Mouse (Mus musculus) intestine, embryonic 14.5 days (tissue): ENCODE measurements around the gene Anapc15-ps. TPM values are rescaled to one million over a fixed set of nuclear protein-coding genes. Genes with fewer than 3 reads are reported as not detected.
A peak's percentile ranks its signal among the peaks of the same experiment; 100 is the strongest.

Experiments used
- ATAC-seq: fragments of 200-750 bp; cut with Nextera tagmentation; replicated peaks from 2 replicates; pipeline ENCODE4 v1.8.0; 2017; ENCODE audit warnings: low read depth, moderate number of reproducible peaks, moderate TSS enrichment, moderate library complexity; ENCODE audit not compliant: low FRiP score, low TSS enrichment
- DNase-seq: peaks from one replicate; pipeline ENCODE4 v3.0.0-alpha.2; 2018; ENCODE audit warnings: low spot score
- H3K27ac ChIP-seq: fragments of 300-500 bp; sonication (generic); 2 replicates; pipeline ENCODE4 v1.5.1; 2014; ENCODE audit warnings: low read depth, mild to moderate bottlenecking, control low read depth
- H3K27me3 ChIP-seq: fragments of 300-500 bp; sonication (generic); replicated peaks from 2 replicates; pipeline ENCODE4 v1.6.1; 2014; ENCODE audit warnings: low read length, control low read depth; ENCODE audit not compliant: control insufficient read depth, insufficient read depth
- H3K36me3 ChIP-seq: fragments of 300-500 bp; sonication (generic); 2 replicates; pipeline ENCODE4 v1.6.1; 2014; ENCODE audit warnings: low read length, control low read depth; ENCODE audit not compliant: control insufficient read depth, insufficient read depth
- H3K4me1 ChIP-seq: fragments of 300-500 bp; sonication (generic); replicated peaks from 2 replicates; pipeline ENCODE4 v1.6.1; 2014; ENCODE audit warnings: low read length, control low read depth, mixed read lengths; ENCODE audit not compliant: control insufficient read depth, insufficient read depth
- H3K4me2 ChIP-seq: fragments of 300-500 bp; sonication (generic); 2 replicates; pipeline ENCODE4 v1.6.1; 2014; ENCODE audit warnings: low read length
- H3K4me3 ChIP-seq: fragments of 300-500 bp; sonication (generic); 2 replicates; pipeline ENCODE4 v1.5.1; 2014; ENCODE audit warnings: low read depth, low read length, control low read depth, mixed read lengths
- H3K9ac ChIP-seq: fragments of 300-500 bp; sonication (generic); 2 replicates; pipeline ENCODE4 v1.6.1; 2014; ENCODE audit warnings: mild to moderate bottlenecking, low read length
- H3K9me3 ChIP-seq: fragments of 300-500 bp; sonication (generic); 2 replicates; pipeline ENCODE4 v1.6.1; 2016; ENCODE audit warnings: low read length, control low read depth; ENCODE audit not compliant: control insufficient read depth
- WGBS: fragments of 180-500 bp; shearing (Covaris S2); extraction: QIAGEN DNeasy Blood & Tissue Kit; methylation state at CpG from one replicate; pipeline ENCODE4 v1.1.7; 2014; 5-methylcytosine and 5-hydroxymethylcytosine counted together
- polyA plus RNA-seq: library from polyadenylated mRNA; unstranded; fragments of >200 nt; fragmentation: Nextera tagmentation; extraction: Ambion mirVana; gene quantifications from 2 replicates; pipeline ENCODE4 v1.2.1, GENCODE M21; 2014

Anapc15-ps gene
- polyA plus RNA-seq, 1 experiment from 2014 or later = not detected

DNA sequence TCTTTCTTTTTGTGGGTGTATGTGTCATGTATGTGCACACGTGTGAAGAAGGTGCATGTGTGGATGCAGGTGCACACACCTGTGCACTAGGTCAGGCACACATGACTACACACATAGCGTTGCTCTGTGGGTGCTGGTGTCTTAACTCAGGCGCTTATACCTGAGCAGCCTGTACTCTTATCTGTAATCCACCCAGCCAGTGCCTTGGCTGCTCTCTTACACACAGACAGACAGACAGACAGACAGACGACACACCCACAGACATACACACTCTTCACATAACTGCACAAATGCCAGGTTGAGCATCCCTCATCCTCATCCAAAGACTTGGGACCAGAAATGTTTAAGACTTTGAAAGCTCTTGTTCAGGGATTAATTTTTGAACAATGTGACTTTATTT is 12.8 kb upstream of the Anapc15-ps start:
- DNase-seq (no peak), ATAC-seq (no peak)
- H3K4me3 ChIP-seq = no peak overlapping the region
- H3K4me2 ChIP-seq = no peak overlapping the region
- no peak overlapping the region for H3K9ac ChIP-seq
- 89% methylated on average over 4 of the region's 4 CpGs for WGBS
- H3K27me3 ChIP-seq = no peaks in the 10 kb centered on the region
- no peaks in the 10 kb centered on the region for H3K9me3 ChIP-seq
- H3K27ac ChIP-seq = no peak overlapping the region
- no peaks in the 10 kb centered on the region for H3K36me3 ChIP-seq
- no peaks in the 10 kb centered on the region for H3K4me1 ChIP-seq

- Histone ChIP-seq H3K9me3 (no peaks in the 10 kb centered on the region), H3K9ac (no peak overlapping the region), H3K27ac (no peak overlapping the region), H3K36me3 (no peaks in the 10 kb centered on the region), H3K4me1 (peaks cover 3% of the 10 kb centered on the region; the same call in 1 of the 2 replicates), H3K27me3 (no peaks in the 10 kb centered on the region), H3K4me2 (no peak overlapping the region), H3K4me3 (no peak overlapping the region)
- ATAC-seq = no peak
- no peak for DNase-seq
- WGBS = 51% methylated on average over 15 of the region's 15 CpGs
Measured at GRCm38 (mm10) chr10:95684782-95685555, 11.7 kb upstream of the Anapc15-ps start.

DNA sequence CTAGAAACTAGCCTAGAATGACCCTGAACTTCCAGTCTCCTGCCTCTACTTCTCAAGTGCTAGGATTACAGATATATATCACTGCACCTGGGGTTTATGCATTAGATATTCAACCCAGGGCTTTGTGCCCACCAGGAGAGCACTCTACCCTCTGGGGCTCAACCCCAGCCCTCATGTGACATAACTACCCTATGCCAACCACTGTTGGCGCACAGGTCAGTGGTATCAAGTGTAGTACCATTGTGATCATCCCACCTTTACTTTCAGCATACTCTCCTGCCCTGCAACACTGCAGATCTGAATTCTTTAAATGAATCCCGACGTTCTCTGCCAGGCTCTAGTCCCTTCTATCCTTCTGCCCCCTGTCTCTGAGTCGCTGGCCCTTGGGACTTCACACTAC is 11.0 kb upstream of the Anapc15-ps start:
- Histone ChIP-seq H3K4me1 (peaks cover 3% of the 10 kb centered on the region; the same call in 1 of the 2 replicates), H3K27me3 (no peaks in the 10 kb centered on the region), H3K4me2 (no peak overlapping the region), H3K27ac (no peak overlapping the region), H3K9ac (no peak overlapping the region), H3K36me3 (no peaks in the 10 kb centered on the region), H3K9me3 (no peaks in the 10 kb centered on the region), H3K4me3 (no peak overlapping the region)
- DNase-seq (no peak), ATAC-seq (no peak)
- 96% methylated on average over 4 of the region's 4 CpGs for WGBS

DNA sequence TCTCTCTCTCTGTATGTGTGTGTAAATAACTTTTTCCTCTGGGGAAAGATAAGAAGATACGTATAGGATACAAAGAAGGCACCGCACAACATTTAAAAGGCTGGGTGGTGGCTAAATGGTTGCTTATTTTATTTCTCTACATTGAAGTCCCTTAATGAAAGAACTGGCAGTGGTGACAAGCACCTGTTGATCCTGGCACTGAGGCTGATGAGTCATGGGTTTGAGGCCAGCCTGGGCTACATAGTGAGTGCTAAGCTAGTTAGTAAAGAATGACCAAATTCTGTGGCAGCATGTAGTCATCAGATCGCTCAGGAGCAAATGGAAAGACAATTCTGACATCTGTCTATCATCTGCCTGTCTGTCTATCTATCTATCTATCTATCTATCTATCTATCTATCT is 10.5 kb upstream of the Anapc15-ps start:
- DNase-seq = no peak
- ATAC-seq = no peak
- 94% methylated on average over 3 of the region's 3 CpGs for WGBS
- no peaks in the 10 kb centered on the region for H3K9me3 ChIP-seq
- no peak overlapping the region for H3K27ac ChIP-seq
- no peaks in the 10 kb centered on the region for H3K36me3 ChIP-seq
- no peak overlapping the region for H3K4me2 ChIP-seq
- H3K27me3 ChIP-seq = no peaks in the 10 kb centered on the region
- H3K4me1 ChIP-seq = peaks cover 3% of the 10 kb centered on the region; the same call in 1 of the 2 replicates
- no peak overlapping the region for H3K4me3 ChIP-seq
- H3K9ac ChIP-seq = no peak overlapping the region

DNA sequence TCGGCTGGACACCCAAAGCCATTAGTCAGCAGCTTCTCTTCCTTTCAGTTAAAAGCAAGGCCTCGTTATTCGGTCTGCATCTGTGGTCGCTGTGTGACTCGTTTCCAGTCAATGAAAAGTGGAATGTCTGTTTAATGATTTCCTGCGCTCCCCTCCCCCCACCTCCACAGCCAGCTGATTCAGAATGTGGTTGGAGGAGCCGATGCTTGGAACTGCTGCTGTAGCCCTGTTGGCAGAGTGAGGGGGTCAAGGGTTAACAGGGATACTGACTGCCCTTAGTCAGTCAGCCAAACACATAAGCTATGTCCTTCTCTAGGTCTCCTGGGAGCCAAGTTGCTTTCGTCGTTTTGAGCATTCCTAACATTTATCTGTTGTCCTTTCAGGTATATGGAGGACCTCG is 9.7 kb upstream of the Anapc15-ps start:
- Histone ChIP-seq H3K27ac (no peak overlapping the region), H3K9ac (no peak overlapping the region), H3K36me3 (no peaks in the 10 kb centered on the region), H3K4me1 (peaks cover 3% of the 10 kb centered on the region; the same call in 1 of the 2 replicates), H3K9me3 (no peaks in the 10 kb centered on the region), H3K27me3 (no peaks in the 10 kb centered on the region), H3K4me2 (no peak overlapping the region), H3K4me3 (no peak overlapping the region)
- WGBS = 62% methylated on average over 10 of the region's 10 CpGs
- no peak for ATAC-seq
- DNase-seq = no peak

GRCm38 (mm10) chr10:95682091-95682740 is 9.0 kb upstream of the Anapc15-ps start:
- Histone ChIP-seq H3K4me3 (no peak overlapping the region), H3K4me1 (peaks cover 7% of the 10 kb centered on the region), H3K36me3 (no peaks in the 10 kb centered on the region), H3K9me3 (no peaks in the 10 kb centered on the region), H3K4me2 (no peak overlapping the region), H3K27me3 (no peaks in the 10 kb centered on the region), H3K9ac (no peak overlapping the region), H3K27ac (no peak overlapping the region)
- DNase-seq (no peak), ATAC-seq (no peak)
- 86% methylated on average over 9 of the region's 9 CpGs for WGBS

GRCm38 (mm10) chr10:95681481-95681880 is 8.2 kb upstream of the Anapc15-ps start:
- H3K27ac ChIP-seq = no peak overlapping the region
- 81% methylated on average over 4 of the region's 4 CpGs for WGBS

GRCm38 (mm10) chr10:95681058-95681440 is 7.8 kb upstream of the Anapc15-ps start:
- Histone ChIP-seq H3K4me1 (peaks cover 7% of the 10 kb centered on the region), H3K4me3 (no peak overlapping the region), H3K36me3 (no peaks in the 10 kb centered on the region), H3K9ac (no peak overlapping the region), H3K27ac (no peak overlapping the region), H3K9me3 (no peaks in the 10 kb centered on the region), H3K27me3 (no peaks in the 10 kb centered on the region), H3K4me2 (peak overlapping the region; percentile 22)
- ATAC-seq = no peak; the same call in 1 of the 2 replicates
- 51% methylated on average over 7 of the region's 7 CpGs for WGBS
- no peak for DNase-seq

More at GRCm38 (mm10) chr10:95681481-95681880, 8.2 kb upstream of the Anapc15-ps start:
- Histone ChIP-seq H3K9ac (no peak overlapping the region), H3K36me3 (no peaks in the 10 kb centered on the region), H3K27me3 (no peaks in the 10 kb centered on the region), H3K4me1 (peaks cover 7% of the 10 kb centered on the region), H3K4me3 (no peak overlapping the region), H3K4me2 (peak overlapping the region; percentile 22; the same call in 1 of the 2 replicates), H3K9me3 (no peaks in the 10 kb centered on the region)
- ATAC-seq (no peak), DNase-seq (no peak)
